Comparison of ENCODE assay signal across 8 mouse cellular contexts in the genomic region with DNA sequence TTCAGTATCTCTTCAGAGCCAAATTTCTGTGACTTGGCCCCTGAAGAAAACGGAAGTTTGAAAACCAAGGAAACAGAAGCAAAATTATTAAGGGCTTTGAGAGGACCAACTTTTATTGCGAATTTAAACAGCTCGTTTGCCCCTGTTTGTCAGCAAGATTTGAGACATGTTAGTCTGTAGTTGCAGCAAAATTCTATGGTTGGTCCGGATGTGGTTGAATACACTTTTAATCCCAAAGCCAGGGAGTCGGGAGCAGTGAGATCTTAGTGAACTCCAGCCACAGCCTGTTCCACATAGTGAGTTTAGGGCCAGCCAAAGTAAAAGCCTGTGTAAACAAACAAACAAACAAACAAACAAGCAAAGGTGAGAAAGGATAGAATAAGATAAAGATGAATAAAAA. TPM values are rescaled to one million over a fixed set of nuclear protein-coding genes. Genes with fewer than 3 reads are reported as not detected.
A peak's percentile ranks its signal among the peaks of the same experiment; 100 is the strongest.
DNase-seq lines count a peak whose midpoint lies in the region; ATAC-seq and TF ChIP-seq lines count a peak whose summit lies in the region.

No protein-coding gene starts in this region.

- no peaks in the 10 kb centered on the region for H3K9me3 ChIP-seq in lung, embryonic 14.5 days (ENCODE audit: low read depth, low read length)
- no peaks in the 10 kb centered on the region for H3K9me3 ChIP-seq in forebrain, embryonic 13.5 days (replicated peaks)
- no peaks in the 10 kb centered on the region for H3K9me3 ChIP-seq in limb, embryonic 15.5 days
- no peaks in the 10 kb centered on the region for H3K9me3 ChIP-seq in stomach, embryonic 15.5 days

- no peaks in the 10 kb centered on the region for H3K36me3 ChIP-seq in lung, embryonic 14.5 days (ENCODE audit: insufficient read depth)
- H3K36me3 ChIP-seq in forebrain, embryonic 13.5 days (ENCODE audit: poor library complexity, severe bottlenecking) = no peaks in the 10 kb centered on the region
- H3K36me3 ChIP-seq in limb, embryonic 15.5 days = no peaks in the 10 kb centered on the region
- H3K36me3 ChIP-seq in stomach, embryonic 15.5 days = no peaks in the 10 kb centered on the region

- H3K4me3 ChIP-seq in lung, embryonic 14.5 days (ENCODE audit: low read depth, low read length) = peak overlapping the region; percentile 56
- H3K4me3 ChIP-seq in forebrain, embryonic 13.5 days = peak overlapping the region; percentile 53
- peak overlapping the region; percentile 57 for H3K4me3 ChIP-seq in limb, embryonic 15.5 days
- peak overlapping the region; percentile 61 for H3K4me3 ChIP-seq in stomach, embryonic 15.5 days (replicated peaks)

- H3K4me1 ChIP-seq in lung, embryonic 14.5 days (ENCODE audit: insufficient read depth) = 0 out of 2 replicates have a peak, but pooled peaks cover 3% of the 10 kb centered on the region
- peaks cover 29% of the 10 kb centered on the region for H3K4me1 ChIP-seq in forebrain, embryonic 13.5 days
- peaks cover 7% of the 10 kb centered on the region; the same call in 1 of the 2 replicates for H3K4me1 ChIP-seq in limb, embryonic 15.5 days
- no peaks in the 10 kb centered on the region for H3K4me1 ChIP-seq in stomach, embryonic 15.5 days

- H3K4me2 ChIP-seq in lung, embryonic 14.5 days = peak overlapping the region; percentile 80
- H3K4me2 ChIP-seq in forebrain, embryonic 13.5 days = peak overlapping the region; percentile 62
- H3K4me2 ChIP-seq in limb, embryonic 15.5 days = peak overlapping the region; percentile 61
- peak overlapping the region; percentile 63 for H3K4me2 ChIP-seq in stomach, embryonic 15.5 days

- H3K27me3 ChIP-seq in lung, embryonic 14.5 days (ENCODE audit: insufficient read depth, low read length) = no peaks in the 10 kb centered on the region
- H3K27me3 ChIP-seq in forebrain, embryonic 13.5 days = 0 out of 2 replicates have a peak, but pooled peaks cover 3% of the 10 kb centered on the region
- H3K27me3 ChIP-seq in limb, embryonic 15.5 days = no peaks in the 10 kb centered on the region
- H3K27me3 ChIP-seq in stomach, embryonic 15.5 days (replicated peaks) = no peaks in the 10 kb centered on the region

- no peak for DNase-seq in lung, embryonic 14.5 days
- DNase-seq in lung, postnatal 14 days = no peak
- no peak for DNase-seq in cerebellum, postnatal 4 days (ENCODE audit: low spot score in 2 of 2)
- no peak for DNase-seq in cerebellum, adult 9-11 months
- no peak for DNase-seq in spleen, adult 18-20 months

- 11% methylated on average over 5 of the region's 5 CpGs for WGBS in lung, embryonic 14.5 days
- 16% methylated on average over 5 of the region's 5 CpGs for WGBS in forebrain, embryonic 13.5 days
- 7% methylated on average over 5 of the region's 5 CpGs for WGBS in limb, embryonic 15.5 days
- 10% methylated on average over 5 of the region's 5 CpGs for WGBS in stomach, embryonic 15.5 days

- TF ChIP-seq CTCF in lung, embryonic 14.5 days (IDR thresholded peaks at IDR 0.05; ENCODE audit: low read depth) = no peak

- H3K9ac ChIP-seq in lung, embryonic 14.5 days = peak overlapping the region; percentile 42
- H3K9ac ChIP-seq in forebrain, embryonic 13.5 days = peak overlapping the region; percentile 46
- H3K9ac ChIP-seq in limb, embryonic 15.5 days = no peak overlapping the region
- H3K9ac ChIP-seq in stomach, embryonic 15.5 days = no peak overlapping the region

- ATAC-seq in lung, embryonic 14.5 days (ENCODE audit: insufficient read depth) = no peak
- no peak for ATAC-seq in forebrain, embryonic 13.5 days
- no peak for ATAC-seq in limb, embryonic 15.5 days (ENCODE audit: insufficient number of reproducible peaks, low FRiP score, low TSS enrichment, low read depth)
- ATAC-seq in stomach, embryonic 15.5 days (ENCODE audit: insufficient read depth, low FRiP score, low read depth) = no peak

- peak overlapping the region; percentile 44 for H3K27ac ChIP-seq in lung, embryonic 14.5 days (ENCODE audit: low read depth)
- peak overlapping the region; percentile 57; the same call in 1 of the 2 replicates for H3K27ac ChIP-seq in forebrain, embryonic 13.5 days
- H3K27ac ChIP-seq in limb, embryonic 15.5 days = peak overlapping the region; percentile 54
- H3K27ac ChIP-seq in stomach, embryonic 15.5 days = peak overlapping the region; percentile 92

RNA-seq across cellular contexts. Expression of a gene that starts 9.5 kb away (rescaled TPM):
- polyA plus RNA-seq in lung, embryonic 14.5 days (2014; fragmentation: Nextera tagmentation; extraction: Ambion mirVana) = 12.7 and 13.5 TPM in 2 replicates
- polyA plus RNA-seq in forebrain, embryonic 13.5 days (2015; fragmentation: Nextera tagmentation; extraction: Ambion mirVana) = 12.4 and 13.4 TPM in 2 replicates
- polyA plus RNA-seq in limb, embryonic 15.5 days (2015; fragmentation: Nextera tagmentation; extraction: Ambion mirVana) = 11.9 and 13.9 TPM in 2 replicates
- polyA plus RNA-seq in stomach, embryonic 15.5 days (2015; fragmentation: Nextera tagmentation; extraction: Ambion mirVana) = 10.7 and 11.9 TPM in 2 replicates

RNA-seq across cellular contexts. Expression of a gene that starts 32.5 kb away (rescaled TPM):
- 0.07 and 0.18 TPM in 2 replicates for polyA plus RNA-seq in lung, embryonic 14.5 days (2014; fragmentation: Nextera tagmentation; extraction: Ambion mirVana)
- not detected in 2 replicates for polyA plus RNA-seq in forebrain, embryonic 13.5 days (2015; fragmentation: Nextera tagmentation; extraction: Ambion mirVana)
- 0.18 and 0.22 TPM in 2 replicates for polyA plus RNA-seq in limb, embryonic 15.5 days (2015; fragmentation: Nextera tagmentation; extraction: Ambion mirVana)
- 0.09 and 0.22 TPM in 2 replicates for polyA plus RNA-seq in stomach, embryonic 15.5 days (2015; fragmentation: Nextera tagmentation; extraction: Ambion mirVana)

RNA-seq across cellular contexts. Expression of a gene that starts 55.5 kb away (rescaled TPM):
- polyA plus RNA-seq in lung, embryonic 14.5 days (2014; fragmentation: Nextera tagmentation; extraction: Ambion mirVana) = 0.63 and 0.73 TPM in 2 replicates
- 0.08 and 0.21 TPM in 2 replicates for polyA plus RNA-seq in forebrain, embryonic 13.5 days (2015; fragmentation: Nextera tagmentation; extraction: Ambion mirVana)
- polyA plus RNA-seq in limb, embryonic 15.5 days (2015; fragmentation: Nextera tagmentation; extraction: Ambion mirVana) = 0.61 and 0.67 TPM in 2 replicates
- polyA plus RNA-seq in stomach, embryonic 15.5 days (2015; fragmentation: Nextera tagmentation; extraction: Ambion mirVana) = 0.08 and 0.15 TPM in 2 replicates

Comparison
In these comparisons a context has a peak if more than half of its experiments do, and no peak if none do; other contexts are left out.
1. H3K9ac ChIP-seq: peak in lung, embryonic 14.5 days (single experiment) and forebrain, embryonic 13.5 days (single experiment); none in limb, embryonic 15.5 days (single experiment) and stomach, embryonic 15.5 days (single experiment).
2. Peak in every context shown above with its lines, with median percentiles within 50 percentile points of each other: H3K27ac ChIP-seq, H3K4me2 ChIP-seq and H3K4me3 ChIP-seq.